Mouse (Mus musculus): Measurements from ENCODE around the gene Aox2.
A peak's percentile ranks its signal among the peaks of the same experiment; 100 is the strongest.

Aox2 gene

GRCm38 (mm10) chr1:58288091-58288490, 10.0 kb downstream of the Aox2 start:
- DNase-seq (ENCODE audit: low read depth in 2 of 2, low spot score in 2 of 2) = no peak

- DNase-seq (ENCODE audit: low read depth in 2 of 2, low spot score in 2 of 2) = no peak
Measured at GRCm38 (mm10) chr1:58289863-58290469, 11.8 kb downstream of the Aox2 start.

- DNase-seq (ENCODE audit: low read depth in 2 of 2, low spot score in 2 of 2) = no peak
Measured at GRCm38 (mm10) chr1:58291394-58292300, 13.5 kb downstream of the Aox2 start.

GRCm38 (mm10) chr1:58294730-58295129, 16.6 kb downstream of the Aox2 start:
- no peak for DNase-seq (ENCODE audit: low read depth in 2 of 2, low spot score in 2 of 2)

GRCm38 (mm10) chr1:58296278-58296677, 18.2 kb downstream of the Aox2 start:
- peak; percentile 55 to 68 for DNase-seq (ENCODE audit: low read depth in 2 of 2, low spot score in 2 of 2)

- DNase-seq (ENCODE audit: low read depth in 2 of 2, low spot score in 2 of 2) = no peak
Measured at GRCm38 (mm10) chr1:58296821-58297220, 18.7 kb downstream of the Aox2 start.

- DNase-seq (ENCODE audit: low read depth in 2 of 2, low spot score in 2 of 2) = no peak
Measured at GRCm38 (mm10) chr1:58298347-58298746, 20.2 kb downstream of the Aox2 start.

GRCm38 (mm10) chr1:58301073-58301472, 22.9 kb downstream of the Aox2 start:
- DNase-seq (ENCODE audit: low read depth in 2 of 2, low spot score in 2 of 2) = peak; percentile 33 to 58

GRCm38 (mm10) chr1:58302015-58302414, 23.9 kb downstream of the Aox2 start:
- DNase-seq (ENCODE audit: low read depth in 2 of 2, low spot score in 2 of 2) = no peak

GRCm38 (mm10) chr1:58303009-58303408, 24.9 kb downstream of the Aox2 start:
- no peak for DNase-seq (ENCODE audit: low read depth in 2 of 2, low spot score in 2 of 2)

GRCm38 (mm10) chr1:58303726-58304125, 25.6 kb downstream of the Aox2 start:
- peak; percentile 45 to 63 for DNase-seq (ENCODE audit: low read depth in 2 of 2, low spot score in 2 of 2)

- peak; percentile 35 to 37 for DNase-seq (ENCODE audit: low read depth in 2 of 2, low spot score in 2 of 2)
Measured at GRCm38 (mm10) chr1:58304296-58304695, 26.2 kb downstream of the Aox2 start.

- no peak for DNase-seq (ENCODE audit: low read depth in 2 of 2, low spot score in 2 of 2)
Measured at GRCm38 (mm10) chr1:58307181-58307580, 29.1 kb downstream of the Aox2 start.

- DNase-seq (ENCODE audit: low read depth in 2 of 2, low spot score in 2 of 2) = no peak
Measured at GRCm38 (mm10) chr1:58308594-58308993, 30.5 kb downstream of the Aox2 start.

GRCm38 (mm10) chr1:58309853-58310252, 31.7 kb downstream of the Aox2 start:
- DNase-seq (ENCODE audit: low read depth in 2 of 2, low spot score in 2 of 2) = no peak

- DNase-seq (ENCODE audit: low read depth in 2 of 2, low spot score in 2 of 2) = peak; percentile 52 to 70
Measured at GRCm38 (mm10) chr1:58311221-58311864, 33.2 kb downstream of the Aox2 start.

- no peak for DNase-seq (ENCODE audit: low read depth in 2 of 2, low spot score in 2 of 2)
Measured at GRCm38 (mm10) chr1:58313173-58313572, 35.0 kb downstream of the Aox2 start.

GRCm38 (mm10) chr1:58315532-58315931, 37.4 kb downstream of the Aox2 start:
- no peak for DNase-seq (ENCODE audit: low read depth in 2 of 2, low spot score in 2 of 2)

- DNase-seq (ENCODE audit: low read depth in 2 of 2, low spot score in 2 of 2) = no peak
Measured at GRCm38 (mm10) chr1:58333222-58333621, 55.1 kb downstream of the Aox2 start.

GRCm38 (mm10) chr1:58339901-58340300, 61.8 kb downstream of the Aox2 start:
- DNase-seq (ENCODE audit: low read depth in 2 of 2, low spot score in 2 of 2) = no peak

- DNase-seq (ENCODE audit: low read depth in 2 of 2, low spot score in 2 of 2) = no peak
Measured at GRCm38 (mm10) chr1:58341576-58341975, 63.5 kb downstream of the Aox2 start.

- no peak for DNase-seq (ENCODE audit: low read depth in 2 of 2, low spot score in 2 of 2)
Measured at GRCm38 (mm10) chr1:58343861-58344260, 65.7 kb downstream of the Aox2 start.

Measured in CD8-positive naive resting alpha-beta T cell, adult 2 months (primary cell).